Mouse (Mus musculus) liver, embryonic 14.5 days (tissue): ENCODE data around the gene Iqschfp.

Experiments
- CTCF ChIP-seq: IDR thresholded peaks from 2 replicates; pipeline ENCODE4 v1.5.1; 2016; ENCODE audit warnings: antibody characterized with exemption, low read depth, control low read depth
- EP300 ChIP-seq: IDR thresholded peaks from 2 replicates; pipeline ENCODE4 v1.6.1; 2016; ENCODE audit warnings: antibody characterized with exemption, low read depth

DNA sequence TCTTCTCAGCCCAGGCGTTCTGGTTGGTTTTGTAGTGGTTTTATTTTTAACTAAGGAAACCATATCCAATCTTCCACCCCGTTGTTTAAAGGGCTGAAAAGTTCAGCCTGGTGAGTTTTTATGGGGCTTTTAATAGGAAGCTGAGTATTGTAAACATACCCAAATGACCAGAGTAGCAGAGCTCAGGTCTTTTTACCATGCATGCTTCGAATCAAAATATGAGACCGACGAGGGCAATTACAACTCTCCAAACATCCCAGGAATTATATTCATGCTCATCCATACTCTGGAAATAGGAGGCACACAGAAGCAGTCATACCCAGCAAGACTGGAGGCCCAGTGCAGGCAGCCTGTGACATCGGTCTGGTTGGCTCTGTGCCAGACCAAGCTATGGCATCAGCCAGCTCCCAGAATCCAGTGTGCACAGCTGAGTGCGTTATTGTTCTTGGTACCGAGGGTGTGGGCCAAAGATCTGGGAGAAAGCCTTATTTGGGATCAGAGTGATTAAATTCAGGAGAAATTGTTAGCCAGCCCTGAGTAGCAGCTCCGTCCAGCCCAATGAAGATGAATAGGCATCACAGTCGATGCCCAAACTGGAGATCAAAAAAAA is 703.4 kb downstream of the Iqschfp start:
- TF ChIP-seq CTCF (no peak), EP300 (no peak)
